Mouse (Mus musculus) kidney, adult 10 weeks (tissue): ENCODE measurements around the gene 2210418O10Rik. TPM values are rescaled to one million over a fixed set of nuclear protein-coding genes. Genes with fewer than 3 reads are reported as not detected.

Experiments used
- polyA plus RNA-seq: library from polyadenylated mRNA; stranded (reverse); fragments of 350-450 nt; fragmentation: Illumina TruSeq; extraction: RNeasy Lipid Tissue Mini Kit (QIAGEN cat#74804); gene quantifications from one replicate; pipeline ENCODE4 v1.2.3, GENCODE M21; 2014; ENCODE audit warnings: low read depth, low replicate concordance

The 2210418O10Rik gene
- 50.3 TPM for polyA plus RNA-seq

DNA sequence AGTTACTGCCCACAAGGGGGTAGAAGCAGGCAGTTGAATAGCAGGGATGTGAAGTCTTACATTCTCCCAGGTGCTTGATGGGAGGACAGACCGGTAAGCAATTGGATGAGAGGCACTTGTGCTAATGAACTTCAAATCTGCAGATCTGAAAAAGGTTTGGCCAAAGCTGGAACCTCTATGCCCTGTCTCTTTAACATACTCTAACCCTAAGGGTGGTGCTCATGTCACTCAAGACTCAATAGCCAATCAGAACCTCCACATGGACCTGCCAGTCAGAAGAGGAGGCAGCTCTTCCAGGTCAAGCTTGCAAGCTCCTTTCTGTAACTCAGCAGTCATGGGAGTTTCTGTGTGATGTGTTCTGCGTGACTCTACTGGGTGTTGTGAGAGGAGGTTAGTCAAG, at the start of gene 2210418O10Rik:
TSS of gene 2210418O10Rik (plus strand) at position 301 of the 400 bp plus-strand sequence.

Other genes with a start within 250 kb of the 2210418O10Rik start
- 10.8 TPM for gene Gm2004, start 76.7 kb upstream of the 2210418O10Rik start, polyA plus RNA-seq
- gene Gm11009, start 92.9 kb downstream of the 2210418O10Rik start, polyA plus RNA-seq = not detected
- 7.8 TPM for gene Gm14435, start 197.0 kb downstream of the 2210418O10Rik start, polyA plus RNA-seq